Mouse (Mus musculus): ENCODE measurements around the gene Vav3.

DNA sequence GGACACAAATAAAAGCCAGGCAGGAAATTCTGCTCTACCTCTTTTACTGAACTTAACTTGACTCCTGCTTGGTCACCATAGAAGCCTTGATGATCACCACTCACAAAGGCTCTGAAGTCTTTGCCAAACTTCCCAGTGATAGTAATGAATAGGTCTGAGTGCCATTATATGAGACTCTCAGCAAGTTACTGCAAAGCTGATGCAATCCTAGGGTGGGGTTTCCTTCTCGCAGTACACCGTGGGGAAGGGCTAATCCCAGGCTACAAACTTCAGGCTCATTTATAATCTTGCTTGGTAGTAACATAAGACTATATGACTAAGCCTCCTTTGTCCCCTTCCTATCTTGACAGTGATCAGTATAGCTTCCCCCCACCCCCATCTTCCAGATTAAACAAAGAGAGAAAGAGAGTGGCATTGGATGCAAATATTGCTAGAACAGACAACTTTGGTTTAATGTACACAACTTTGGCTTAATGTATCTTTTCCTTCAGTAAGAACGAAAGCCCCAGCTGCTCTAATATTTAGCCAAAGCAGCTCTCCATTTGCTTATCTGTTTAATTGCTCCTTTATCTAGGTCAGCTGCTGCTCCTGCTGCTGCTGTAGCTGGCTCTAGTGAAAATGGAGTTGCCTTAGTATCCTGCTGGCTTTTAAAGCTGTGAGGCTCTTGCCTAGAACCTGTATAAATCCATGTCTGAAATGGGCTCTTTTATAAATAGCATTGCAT lies 228.3 kb downstream of the Vav3 start:
- TF ChIP-seq CTCF (IDR thresholded peaks at IDR 0.05; ENCODE audit: extremely low read depth, insufficient read depth, insufficient read length, insufficient replicate concordance) (no peak), POLR2A (IDR thresholded peaks at IDR 0.05; ENCODE audit: low read depth, low read length) (no peak)
